In genomic region chr8:105770609-105771008, GRCm38 (mm10) we compare ENCODE assay signal across 8 mouse cellular contexts. TPM values are rescaled to one million over a fixed set of nuclear protein-coding genes. Genes with fewer than 3 reads are reported as not detected.
A peak's percentile ranks its signal among the peaks of the same experiment; 100 is the strongest.
DNase-seq lines count a peak whose midpoint lies in the region; ATAC-seq and TF ChIP-seq lines count a peak whose summit lies in the region.

No protein-coding gene starts in this region.

- no peaks in the 10 kb centered on the region for H3K27me3 ChIP-seq in kidney, adult 2 months (replicated peaks; ENCODE audit: control insufficient read depth, insufficient read depth, low read length)
- no peaks in the 10 kb centered on the region for H3K27me3 ChIP-seq in E14TG2a.4 (ENCODE audit: insufficient read depth, low read length)

- no peaks in the 10 kb centered on the region; the same call in 1 of the 2 replicates for H3K36me3 ChIP-seq in kidney, adult 2 months (ENCODE audit: control insufficient read depth, insufficient read depth, low read length)
- peaks cover 73% of the 10 kb centered on the region for H3K36me3 ChIP-seq in E14TG2a.4 (ENCODE audit: insufficient read depth, low read length)

- peak; percentile 75 for ATAC-seq in megakaryocyte progenitor cell, adult 5-6 weeks (replicated peaks; ENCODE audit: poor library complexity)
- ATAC-seq in frontal cortex, adult (ENCODE audit: low TSS enrichment), result no peak

- no peak overlapping the region for H3K4me3 ChIP-seq in kidney, adult 2 months (ENCODE audit: insufficient read depth, low read depth, low read length)
- no peak overlapping the region for H3K4me3 ChIP-seq in E14TG2a.4 (replicated peaks; ENCODE audit: low read length)

- TF ChIP-seq POLR2A in kidney, adult 2 months (IDR thresholded peaks at IDR 0.05; ENCODE audit: low read depth, low read length), result no peak

- WGBS in kidney, adult 2 months, result 70% methylated on average over 1 of the region's 1 CpGs

- peak; percentile 55 for TF ChIP-seq CTCF in kidney, adult 2 months (conservative IDR thresholded peaks at IDR 0.05; ENCODE audit: insufficient read depth, insufficient read length, low read depth, low read length)
- TF ChIP-seq CTCF in E14TG2a.4 (conservative IDR thresholded peaks at IDR 0.05; ENCODE audit: low read length), result peak; percentile 90

- DNase-seq in kidney, adult 2 months, result peak; percentile 27
- no peak for DNase-seq in kidney, postnatal 10 days
- peak; percentile 36 for DNase-seq in embryo, embryonic 10 days (ENCODE audit: low spot score)
- DNase-seq in c-Kit-positive CD71-positive TER-119-positive erythroid progenitor cells, embryonic 14.5 days (ENCODE audit: low spot score), result no peak
- no peak for DNase-seq in heart, postnatal 4 days

- no peaks in the 10 kb centered on the region for H3K4me1 ChIP-seq in kidney, adult 2 months (ENCODE audit: control insufficient read depth, insufficient read depth, low read length)
- peaks cover 5% of the 10 kb centered on the region for H3K4me1 ChIP-seq in E14TG2a.4 (replicated peaks; ENCODE audit: low read depth, low read length)

- no peaks in the 10 kb centered on the region for H3K9me3 ChIP-seq in E14TG2a.4 (ENCODE audit: low read length)

- H3K27ac ChIP-seq in kidney, adult 2 months (ENCODE audit: insufficient read depth, low read depth, low read length), result no peak overlapping the region

RNA-seq across cellular contexts. Expression of gene Gfod2, which starts 12.1 kb away (rescaled TPM):
- polyA plus RNA-seq in kidney, adult 2 months (2012; rRNA removed), result 7.5 and 7.8 TPM in 2 replicates
- 0.74 and 1.0 TPM in 2 replicates for total RNA-seq in megakaryocyte progenitor cell, adult 5-6 weeks (2015)
- total RNA-seq in megakaryocyte progenitor cell, adult 5-6 weeks (2017), result 1.4 and 4.2 TPM in 2 replicates
- total RNA-seq in heart, postnatal 4 days (2021), result 1 to 10 TPM; 4.6 to 4.9 TPM

RNA-seq across cellular contexts. Expression of gene Ranbp10, which starts 56.5 kb away (rescaled TPM):
- polyA plus RNA-seq in kidney, adult 2 months (2012; rRNA removed), result 22.1 and 24.8 TPM in 2 replicates
- total RNA-seq in megakaryocyte progenitor cell, adult 5-6 weeks (2015), result 12.6 and 13.2 TPM in 2 replicates
- total RNA-seq in megakaryocyte progenitor cell, adult 5-6 weeks (2017), result 7.7 and 9.2 TPM in 2 replicates
- total RNA-seq in heart, postnatal 4 days (2021), result 10 to 100 TPM; 22.3 to 23.1 TPM

RNA-seq across cellular contexts. Expression of gene Tsnaxip1, which starts 56.9 kb away (rescaled TPM):
- 0.05 TPM in 1 of 2 replicates, not detected in the other for polyA plus RNA-seq in kidney, adult 2 months (2012; rRNA removed)
- not detected in 2 replicates for total RNA-seq in megakaryocyte progenitor cell, adult 5-6 weeks (2015)
- total RNA-seq in megakaryocyte progenitor cell, adult 5-6 weeks (2017), result not detected in 2 replicates
- total RNA-seq in heart, postnatal 4 days (2021), result not detected

Comparison
In these comparisons a context has a peak if more than half of its experiments do, and no peak if none do; other contexts are left out.
1. DNase-seq: peak in kidney, adult 2 months (single experiment) and embryo, embryonic 10 days (single experiment); none in kidney, postnatal 10 days (single experiment), c-Kit-positive CD71-positive TER-119-positive erythroid progenitor cells, embryonic 14.5 days (single experiment) and heart, postnatal 4 days (single experiment).